Mouse (Mus musculus): ENCODE results near the gene Baz2b. TPM values are rescaled to one million over a fixed set of nuclear protein-coding genes. Genes with fewer than 3 reads are reported as not detected.

Gene Baz2b
- total RNA-seq, 4 experiments from 2014 or later, result 56.7 to 73.3 (median 59.7) TPM

GRCm38 (mm10) chr2:60132269-60133042, 77.2 kb downstream of the Baz2b start:
- DNase-seq (ENCODE audit: low spot score in 2 of 2), result no peak

- DNase-seq (ENCODE audit: low spot score in 2 of 2), result no peak
Measured at GRCm38 (mm10) chr2:60128631-60129030, 81.0 kb downstream of the Baz2b start.

GRCm38 (mm10) chr2:60126831-60127230, 82.8 kb downstream of the Baz2b start:
- no peak for DNase-seq (ENCODE audit: low spot score in 2 of 2)

- DNase-seq (ENCODE audit: low spot score in 2 of 2), result no peak
Measured at GRCm38 (mm10) chr2:60126292-60126691, 83.3 kb downstream of the Baz2b start.

GRCm38 (mm10) chr2:60125049-60126004, 84.3 kb downstream of the Baz2b start:
- peak; percentile 25 to 36 for DNase-seq (ENCODE audit: low spot score in 2 of 2)

GRCm38 (mm10) chr2:60124648-60125048, 85.0 kb downstream of the Baz2b start:
- DNase-seq (ENCODE audit: low spot score in 2 of 2), result peak; percentile 10 to 39

GRCm38 (mm10) chr2:60123911-60124647, 85.6 kb downstream of the Baz2b start:
- no peak for DNase-seq (ENCODE audit: low spot score in 2 of 2)

GRCm38 (mm10) chr2:60123061-60123874, 86.4 kb downstream of the Baz2b start:
- DNase-seq (ENCODE audit: low spot score in 2 of 2), result no peak

- no peak for DNase-seq (ENCODE audit: low spot score in 2 of 2)
Measured at GRCm38 (mm10) chr2:60122188-60122587, 87.5 kb downstream of the Baz2b start.

- DNase-seq (ENCODE audit: low spot score in 2 of 2), result no peak
Measured at GRCm38 (mm10) chr2:60120681-60121080, 89.0 kb downstream of the Baz2b start.

GRCm38 (mm10) chr2:60118684-60119558, 90.7 kb downstream of the Baz2b start:
- no peak for DNase-seq (ENCODE audit: low spot score in 2 of 2)

GRCm38 (mm10) chr2:60117867-60118266, 91.8 kb downstream of the Baz2b start:
- DNase-seq (ENCODE audit: low spot score in 2 of 2), result no peak

- no peak for DNase-seq (ENCODE audit: low spot score in 2 of 2)
Measured at GRCm38 (mm10) chr2:60115891-60116554, 93.6 kb downstream of the Baz2b start.

GRCm38 (mm10) chr2:60114901-60115300, 94.7 kb downstream of the Baz2b start:
- DNase-seq (ENCODE audit: low spot score in 2 of 2), result no peak

GRCm38 (mm10) chr2:60113661-60114560, 95.7 kb downstream of the Baz2b start:
- no peak for DNase-seq (ENCODE audit: low spot score in 2 of 2)

GRCm38 (mm10) chr2:60112116-60112515, 97.5 kb downstream of the Baz2b start:
- no peak for DNase-seq (ENCODE audit: low spot score in 2 of 2)

GRCm38 (mm10) chr2:60109001-60109400, 100.6 kb downstream of the Baz2b start:
- DNase-seq (ENCODE audit: low spot score in 2 of 2), result no peak

GRCm38 (mm10) chr2:60096625-60097024, 113.0 kb downstream of the Baz2b start:
- DNase-seq (ENCODE audit: low spot score in 2 of 2), result no peak

All from layer of hippocampus, adult 8-10 months (tissue).